Mouse (Mus musculus): Measurements from ENCODE around the gene Tdp2.

Tdp2 gene

DNA sequence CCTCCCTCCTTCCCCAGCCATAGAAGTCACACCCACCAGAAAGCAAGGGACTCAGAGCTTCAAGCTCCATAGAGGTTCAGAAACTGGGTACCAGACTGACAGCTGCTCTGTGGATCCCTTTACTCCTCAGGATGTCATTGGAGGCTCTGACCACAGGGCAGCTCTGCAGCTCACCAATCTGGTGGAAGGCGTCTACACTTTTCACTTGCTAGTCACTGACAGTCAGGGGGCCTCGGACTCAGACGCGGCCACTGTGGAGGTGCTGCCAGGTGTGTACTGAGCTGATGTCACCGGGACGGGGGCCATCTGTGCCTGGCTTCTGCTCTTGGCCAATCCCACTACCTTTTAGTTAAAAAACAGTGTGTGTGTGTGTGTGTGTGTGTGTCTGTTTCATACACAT is 50.9 kb downstream of the Tdp2 start:
- no peak for DNase-seq

DNA sequence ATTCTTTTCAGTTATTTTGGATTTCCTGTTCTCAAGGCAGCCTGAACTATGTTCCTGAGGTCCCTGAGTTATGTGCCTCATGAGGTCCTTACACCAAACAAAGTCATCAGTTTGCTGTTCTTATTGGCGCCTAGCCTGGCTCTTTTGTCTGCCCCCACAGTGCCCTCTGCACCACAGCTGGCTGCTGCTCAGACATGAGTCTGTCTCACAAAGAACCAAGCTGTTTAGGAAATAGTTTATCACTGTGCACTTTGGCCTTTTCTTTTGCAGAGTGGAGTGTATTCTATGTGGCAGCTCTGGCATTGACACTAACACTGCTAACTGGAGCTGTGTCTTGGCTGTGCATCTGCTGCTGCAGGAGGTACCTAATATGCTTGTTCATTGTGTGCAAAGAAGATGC is 58.1 kb downstream of the Tdp2 start:
- no peak for DNase-seq

Data from B cell, adult 2 months (primary cell).